Comparison of ENCODE assay signal across 32 mouse cellular contexts in genomic region chr13:47952946-47953345, GRCm38 (mm10).
"Had no signal": no experiment of that assay in that cellular context is flagged by ENCODE, and none has a peak within 500 bp of the region (broad histone marks: within the 10 kb centered on the region; RNA-seq: fewer than 3 reads in every experiment).

No protein-coding gene starts in this region.

- H3K4me1 ChIP-seq: limb, embryonic 15.5 days; liver, embryonic 12.5 days; liver, embryonic 13.5 days; liver, embryonic 15.5 days; lung, embryonic 15.5 days; megakaryocyte, embryonic 14.5 days had no signal

- H3K9ac ChIP-seq: limb, embryonic 12.5 days; limb, embryonic 13.5 days; limb, embryonic 15.5 days; liver, embryonic 12.5 days; liver, embryonic 13.5 days; liver, embryonic 14.5 days; liver, embryonic 15.5 days; liver, postnatal 0 days; lung, embryonic 14.5 days; lung, embryonic 15.5 days; midbrain, embryonic 12.5 days; midbrain, embryonic 13.5 days; midbrain, embryonic 15.5 days; neural tube, embryonic 12.5 days had no signal

- H3K27ac ChIP-seq: limb, embryonic 10.5 days; limb, embryonic 12.5 days; limb, embryonic 13.5 days; limb, embryonic 15.5 days; liver, embryonic 12.5 days; liver, embryonic 13.5 days; liver, embryonic 14.5 days; liver, embryonic 15.5 days; lung, embryonic 15.5 days; macrophage; midbrain, embryonic 10.5 days; midbrain, embryonic 12.5 days; midbrain, embryonic 13.5 days; neural tube, embryonic 12.5 days had no signal

- ATAC-seq: liver, embryonic 12.5 days; liver, postnatal 0 days; lung, postnatal 0 days; midbrain, embryonic 13.5 days; midbrain, embryonic 15.5 days; midbrain, embryonic 16.5 days had no signal

- H3K4me2 ChIP-seq: limb, embryonic 12.5 days; limb, embryonic 13.5 days; limb, embryonic 15.5 days; liver, embryonic 11.5 days; liver, embryonic 12.5 days; liver, embryonic 13.5 days; liver, embryonic 15.5 days; lung, embryonic 14.5 days; lung, embryonic 15.5 days; midbrain, embryonic 11.5 days; midbrain, embryonic 12.5 days; midbrain, embryonic 13.5 days; midbrain, embryonic 15.5 days; neural tube, embryonic 12.5 days had no signal

- DNase-seq: left cerebral cortex, postnatal 4 days; liver; liver, embryonic 13.5 days; liver, postnatal 0 days; lung, adult 18-20 months; lung, adult 2 months; lung, embryonic 14.5 days; lung, postnatal 10 days; lung, postnatal 14 days; lung, postnatal 36 days; lung, postnatal 4 days; midbrain, embryonic 14.5 days had no signal

- H3K4me3 ChIP-seq: limb, embryonic 10.5 days; limb, embryonic 12.5 days; limb, embryonic 13.5 days; limb, embryonic 15.5 days; liver, embryonic 12.5 days; liver, embryonic 13.5 days; liver, embryonic 15.5 days; lung, embryonic 15.5 days; megakaryocyte, embryonic 14.5 days; midbrain, embryonic 10.5 days; midbrain, embryonic 12.5 days; midbrain, embryonic 13.5 days; midbrain, embryonic 15.5 days; myocyte; neural tube, embryonic 12.5 days had no signal

- H3K9me3 ChIP-seq: limb, embryonic 10.5 days; limb, embryonic 12.5 days; limb, embryonic 13.5 days; limb, embryonic 15.5 days; liver, embryonic 12.5 days; liver, embryonic 13.5 days; liver, embryonic 15.5 days; lung, embryonic 15.5 days; midbrain, embryonic 10.5 days; midbrain, embryonic 12.5 days; midbrain, embryonic 13.5 days; midbrain, embryonic 15.5 days; neural tube, embryonic 12.5 days had no signal

- H3K36me3 ChIP-seq: limb, embryonic 10.5 days; limb, embryonic 12.5 days; limb, embryonic 13.5 days; limb, embryonic 15.5 days; liver, embryonic 12.5 days; liver, embryonic 13.5 days; liver, embryonic 15.5 days; lung, embryonic 15.5 days; midbrain, embryonic 10.5 days; midbrain, embryonic 12.5 days; midbrain, embryonic 13.5 days; midbrain, embryonic 15.5 days; neural tube, embryonic 12.5 days had no signal

- H3K27me3 ChIP-seq: limb, embryonic 12.5 days; limb, embryonic 13.5 days; limb, embryonic 15.5 days; liver, embryonic 12.5 days; liver, embryonic 13.5 days; liver, embryonic 15.5 days; lung, embryonic 15.5 days; megakaryocyte, embryonic 14.5 days; midbrain, embryonic 12.5 days; midbrain, embryonic 13.5 days; midbrain, embryonic 15.5 days; neural tube, embryonic 12.5 days had no signal
